In genomic region chr8:11003917-11004470, GRCm38 (mm10) we compare ENCODE assay signal across 8 mouse cellular contexts. TPM values are rescaled to one million over a fixed set of nuclear protein-coding genes. Genes with fewer than 3 reads are reported as not detected.
DNase-seq lines count a peak whose midpoint lies in the region; ATAC-seq and TF ChIP-seq lines count a peak whose summit lies in the region.

No protein-coding gene starts in this region.

- WGBS in heart, embryonic 15.5 days, result 35% methylated on average over 7 of the region's 7 CpGs
- 77% methylated on average over 7 of the region's 7 CpGs for WGBS in bone marrow, adult 2 months
- WGBS in hindbrain, embryonic 11.5 days, result 48% methylated on average over 7 of the region's 7 CpGs
- WGBS in midbrain, embryonic 11.5 days, result 49% methylated on average over 7 of the region's 7 CpGs

- no peak for TF ChIP-seq POLR2A in bone marrow, adult 2 months (IDR thresholded peaks at IDR 0.05; ENCODE audit: borderline replicate concordance, control insufficient read depth, low read depth, low read length)

- peak overlapping the region; percentile 46 for H3K27ac ChIP-seq in heart, embryonic 15.5 days
- no peak overlapping the region for H3K27ac ChIP-seq in bone marrow, adult 2 months (ENCODE audit: control insufficient read depth, insufficient read depth, low read depth, low read length, poor library complexity)
- H3K27ac ChIP-seq in hindbrain, embryonic 11.5 days (ENCODE audit: low read depth, low read length), result no peak overlapping the region
- H3K27ac ChIP-seq in midbrain, embryonic 11.5 days (ENCODE audit: low read depth, low read length), result 0 out of 2 replicates have a peak overlapping the region, but pooled peaks have one; percentile 6

- peak overlapping the region; percentile 76 for H3K4me3 ChIP-seq in heart, embryonic 15.5 days
- H3K4me3 ChIP-seq in bone marrow, adult 2 months (replicated peaks; ENCODE audit: control insufficient read depth, low read depth, low read length), result peak overlapping the region; percentile 21
- H3K4me3 ChIP-seq in hindbrain, embryonic 11.5 days (ENCODE audit: low read depth, low read length), result peak overlapping the region; percentile 60
- H3K4me3 ChIP-seq in midbrain, embryonic 11.5 days (ENCODE audit: low read depth, low read length), result peak overlapping the region; percentile 70

- H3K27me3 ChIP-seq in heart, embryonic 15.5 days, result no peaks in the 10 kb centered on the region
- no peaks in the 10 kb centered on the region for H3K27me3 ChIP-seq in hindbrain, embryonic 11.5 days (ENCODE audit: control insufficient read depth, insufficient read depth, low read length)
- H3K27me3 ChIP-seq in midbrain, embryonic 11.5 days (ENCODE audit: control insufficient read depth, insufficient read depth, low read length), result no peaks in the 10 kb centered on the region

- no peak for ATAC-seq in heart, embryonic 15.5 days (replicated peaks; ENCODE audit: insufficient number of reproducible peaks, insufficient read depth, low FRiP score, low read depth)
- no peak for ATAC-seq in hindbrain, embryonic 11.5 days (ENCODE audit: low FRiP score)
- ATAC-seq in midbrain, embryonic 11.5 days (ENCODE audit: low FRiP score), result no peak
- ATAC-seq in megakaryocyte progenitor cell, adult 5-6 weeks (replicated peaks; ENCODE audit: poor library complexity), result no peak
- ATAC-seq in granulocyte monocyte progenitor cell, adult 5-6 weeks (replicated peaks; ENCODE audit: poor library complexity, severe bottlenecking), result no peak

- H3K4me1 ChIP-seq in heart, embryonic 15.5 days (replicated peaks), result peaks cover 62% of the 10 kb centered on the region
- H3K4me1 ChIP-seq in bone marrow, adult 2 months (ENCODE audit: control insufficient read depth, insufficient read depth, low read length), result peaks cover 14% of the 10 kb centered on the region
- peaks cover 46% of the 10 kb centered on the region for H3K4me1 ChIP-seq in hindbrain, embryonic 11.5 days (replicated peaks; ENCODE audit: control insufficient read depth, insufficient read depth, low read length)
- H3K4me1 ChIP-seq in midbrain, embryonic 11.5 days (ENCODE audit: control insufficient read depth, insufficient read depth, low read length), result peaks cover 74% of the 10 kb centered on the region

- H3K9me3 ChIP-seq in heart, embryonic 15.5 days (replicated peaks), result no peaks in the 10 kb centered on the region
- H3K9me3 ChIP-seq in hindbrain, embryonic 11.5 days (ENCODE audit: control insufficient read depth, low read length), result no peaks in the 10 kb centered on the region
- H3K9me3 ChIP-seq in midbrain, embryonic 11.5 days (ENCODE audit: control insufficient read depth, low read length), result no peaks in the 10 kb centered on the region

- H3K36me3 ChIP-seq in heart, embryonic 15.5 days, result no peaks in the 10 kb centered on the region
- H3K36me3 ChIP-seq in hindbrain, embryonic 11.5 days (ENCODE audit: control insufficient read depth, insufficient read depth, low read length), result no peaks in the 10 kb centered on the region
- H3K36me3 ChIP-seq in midbrain, embryonic 11.5 days (ENCODE audit: control insufficient read depth, insufficient read depth, low read length), result no peaks in the 10 kb centered on the region; the same call in 1 of the 2 replicates

- no peak for DNase-seq in heart, adult 11 months
- peak; percentile 21 for DNase-seq in hindbrain, embryonic 11.5 days (ENCODE audit: low spot score)
- DNase-seq in midbrain, embryonic 11.5 days (ENCODE audit: low spot score, missing footprints), result no peak
- DNase-seq in urinary bladder, adult 18-20 months (ENCODE audit: low spot score in 2 of 2), result no peak

- no peak for TF ChIP-seq CTCF in bone marrow, adult 2 months (IDR thresholded peaks at IDR 0.05; ENCODE audit: control insufficient read depth, insufficient read depth, low read length)

- H3K4me2 ChIP-seq in heart, embryonic 15.5 days, result peak overlapping the region; percentile 90
- peak overlapping the region; percentile 72 for H3K4me2 ChIP-seq in hindbrain, embryonic 11.5 days (replicated peaks; ENCODE audit: low read depth, low read length)
- peak overlapping the region; percentile 94 for H3K4me2 ChIP-seq in midbrain, embryonic 11.5 days

- peak overlapping the region; percentile 92 for H3K9ac ChIP-seq in heart, embryonic 15.5 days
- peak overlapping the region; percentile 67 for H3K9ac ChIP-seq in hindbrain, embryonic 11.5 days (ENCODE audit: low read depth, low read length)
- peak overlapping the region; percentile 84 for H3K9ac ChIP-seq in midbrain, embryonic 11.5 days (ENCODE audit: low read length)

RNA-seq across cellular contexts. Expression of gene Irs2, which starts 4.3 kb away (rescaled TPM):
- 3.4 and 4.3 TPM in 2 replicates for polyA plus RNA-seq in heart, embryonic 15.5 days (2015; fragmentation: Nextera tagmentation; extraction: Ambion mirVana)
- polyA plus RNA-seq in bone marrow, adult 2 months (2011; ENCODE audit: insufficient read depth, insufficient read length, low replicate concordance, missing spikeins), result 4.1 and 10.5 TPM in 2 replicates
- polyA plus RNA-seq in hindbrain, embryonic 11.5 days (2014; fragmentation: Nextera tagmentation; extraction: Ambion mirVana), result 5.6 and 6.1 TPM in 2 replicates
- polyA plus RNA-seq in midbrain, embryonic 11.5 days (2014; fragmentation: Nextera tagmentation; extraction: Ambion mirVana), result 5.2 and 6.2 TPM in 2 replicates
- total RNA-seq in megakaryocyte progenitor cell, adult 5-6 weeks (2015), result 4.6 and 6.0 TPM in 2 replicates
- total RNA-seq in megakaryocyte progenitor cell, adult 5-6 weeks (2017), result 2.7 and 4.9 TPM in 2 replicates
- 3.5 and 5.3 TPM in 2 replicates for total RNA-seq in granulocyte monocyte progenitor cell, adult 5-6 weeks (2014; fragmentation: Nextera tagmentation)
- 2.3 and 2.7 TPM in 2 replicates for total RNA-seq in granulocyte monocyte progenitor cell, adult 5-6 weeks (2017)

Comparison
In these comparisons a context has a peak if more than half of its experiments do, and no peak if none do; other contexts are left out.
1. H3K27ac ChIP-seq: peak in heart, embryonic 15.5 days (single experiment) and midbrain, embryonic 11.5 days (single experiment); none in bone marrow, adult 2 months (single experiment) and hindbrain, embryonic 11.5 days (single experiment).
2. H3K4me3 ChIP-seq: peak in every context shown above with its lines; median percentile 76 in heart, embryonic 15.5 days; 70 in midbrain, embryonic 11.5 days; 60 in hindbrain, embryonic 11.5 days; 21 in bone marrow, adult 2 months.
3. Peak in every context shown above with its lines, with median percentiles within 50 percentile points of each other: H3K4me2 ChIP-seq and H3K9ac ChIP-seq.